Mouse (Mus musculus): ENCODE results near the gene Gm49450. TPM values are rescaled to one million over a fixed set of nuclear protein-coding genes. Genes with fewer than 3 reads are reported as not detected.
"Not testable (repeated sequence)": the region's sequence is repeated elsewhere in the genome, so short reads cannot be mapped to it uniquely, and the experiment has no call there.

Gene Gm49450
- polyA plus RNA-seq, 1 experiment from 2014 or later, result not detected

GRCm38 (mm10) chr15:98927566-98927965 is 25.8 kb downstream of the Gm49450 start:
- H3K27ac ChIP-seq, result no peak overlapping the region
- ATAC-seq (ENCODE audit: low FRiP score), result no peak
- H3K27me3 ChIP-seq, result no peaks in the 10 kb centered on the region
- H3K9ac ChIP-seq, result no peak overlapping the region
- H3K9me3 ChIP-seq (replicated peaks), result no peaks in the 10 kb centered on the region
- H3K4me1 ChIP-seq, result peaks cover 7% of the 10 kb centered on the region; the same call in 1 of the 2 replicates
- WGBS, result 84% methylated on average over 5 of the region's 5 CpGs
- no peak overlapping the region for H3K4me3 ChIP-seq
- no peak overlapping the region for H3K4me2 ChIP-seq (replicated peaks)
- peaks cover 8% of the 10 kb centered on the region; the same call in 1 of the 2 replicates for H3K36me3 ChIP-seq

- no peaks in the 10 kb centered on the region for H3K27me3 ChIP-seq
- ATAC-seq (ENCODE audit: low FRiP score), result no peak
- H3K9ac ChIP-seq, result no peak overlapping the region
- no peak overlapping the region for H3K4me2 ChIP-seq (replicated peaks)
- no peak overlapping the region for H3K4me3 ChIP-seq
- no peaks in the 10 kb centered on the region for H3K9me3 ChIP-seq (replicated peaks)
- H3K27ac ChIP-seq, result no peak overlapping the region
- peaks cover 4% of the 10 kb centered on the region; the same call in 1 of the 2 replicates for H3K4me1 ChIP-seq
- WGBS, result 76% methylated on average over 3 of the region's 3 CpGs
- H3K36me3 ChIP-seq, result no peaks in the 10 kb centered on the region
Observed at GRCm38 (mm10) chr15:98924682-98925081, 28.7 kb downstream of the Gm49450 start.

GRCm38 (mm10) chr15:98923031-98923537 is 30.3 kb downstream of the Gm49450 start:
- Histone ChIP-seq H3K27me3 (no peaks in the 10 kb centered on the region), H3K4me2 (replicated peaks) (no peak overlapping the region), H3K9ac (no peak overlapping the region), H3K4me3 (no peak overlapping the region), H3K36me3 (no peaks in the 10 kb centered on the region), H3K27ac (no peak overlapping the region), H3K9me3 (replicated peaks) (no peaks in the 10 kb centered on the region), H3K4me1 (0 out of 2 replicates have a peak, but pooled peaks cover 5% of the 10 kb centered on the region)
- ATAC-seq (ENCODE audit: low FRiP score), result no peak
- 92% methylated on average over 2 of the region's 2 CpGs for WGBS

GRCm38 (mm10) chr15:98922581-98922980 is 30.8 kb downstream of the Gm49450 start:
- no peak overlapping the region for H3K27ac ChIP-seq
- H3K27me3 ChIP-seq, result no peaks in the 10 kb centered on the region
- 0 out of 2 replicates have a peak, but pooled peaks cover 5% of the 10 kb centered on the region for H3K4me1 ChIP-seq
- no peak overlapping the region for H3K4me2 ChIP-seq (replicated peaks)
- no peaks in the 10 kb centered on the region for H3K9me3 ChIP-seq (replicated peaks)
- H3K9ac ChIP-seq, result no peak overlapping the region
- H3K36me3 ChIP-seq, result no peaks in the 10 kb centered on the region
- no peak overlapping the region for H3K4me3 ChIP-seq
- ATAC-seq (ENCODE audit: low FRiP score), result no peak
- WGBS, result 59% methylated on average over 3 of the region's 3 CpGs

- Histone ChIP-seq H3K27ac (no peak overlapping the region), H3K4me2 (replicated peaks) (no peak overlapping the region), H3K9me3 (replicated peaks) (no peaks in the 10 kb centered on the region), H3K9ac (no peak overlapping the region), H3K4me1 (peaks cover 9% of the 10 kb centered on the region), H3K27me3 (no peaks in the 10 kb centered on the region), H3K4me3 (no peak overlapping the region), H3K36me3 (no peaks in the 10 kb centered on the region)
- ATAC-seq (ENCODE audit: low FRiP score), result no peak
- WGBS, result 85% methylated on average over 5 of the region's 5 CpGs
Observed at GRCm38 (mm10) chr15:98921510-98921909, 31.8 kb downstream of the Gm49450 start.

GRCm38 (mm10) chr15:98918499-98918895 is 34.9 kb downstream of the Gm49450 start:
- not testable (repeated sequence) for ATAC-seq (ENCODE audit: low FRiP score); H3K27me3 ChIP-seq; H3K9me3 ChIP-seq (replicated peaks)
- Histone ChIP-seq H3K27ac (peak overlapping the region; percentile 96), H3K4me3 (peak overlapping the region; percentile 92), H3K9ac (peak overlapping the region; percentile 84; the same call in 1 of the 2 replicates), H3K36me3 (peaks cover 15% of the 10 kb centered on the region), H3K4me1 (peaks cover 27% of the 10 kb centered on the region), H3K4me2 (replicated peaks) (peak overlapping the region; percentile 87)
- WGBS, result 32% methylated on average over 8 of the region's 8 CpGs

- Histone ChIP-seq H3K9me3 (replicated peaks) (no peaks in the 10 kb centered on the region), H3K9ac (peak within 1 kb of the TSS; percentile 84), H3K4me3 (peak within 1 kb of the TSS; percentile 92), H3K27ac (peak within 1 kb of the TSS; percentile 96), H3K4me2 (replicated peaks) (peak within 1 kb of the TSS; percentile 87), H3K27me3 (no peaks in the 10 kb centered on the region), H3K4me1 (peaks cover 27% of the 10 kb centered on the region), H3K36me3 (peaks cover 22% of the 10 kb centered on the region)
- peak; percentile 99 for ATAC-seq (ENCODE audit: low FRiP score)
- WGBS, result under 1% methylated on average over 81 of the region's 82 CpGs
Observed at GRCm38 (mm10) chr15:98917538-98918498, 35.5 kb downstream of the Gm49450 start, which contains the start of gene Lmbr1l. TSS of gene Lmbr1l (minus strand) at chr15:98918231.

GRCm38 (mm10) chr15:98917091-98917490 is 36.3 kb downstream of the Gm49450 start:
- under 1% methylated on average over 14 of the region's 14 CpGs for WGBS
- H3K27me3 ChIP-seq, result no peaks in the 10 kb centered on the region
- H3K4me1 ChIP-seq, result peaks cover 27% of the 10 kb centered on the region
- H3K9me3 ChIP-seq (replicated peaks), result no peaks in the 10 kb centered on the region
- H3K36me3 ChIP-seq, result peaks cover 29% of the 10 kb centered on the region
- H3K9ac ChIP-seq, result peak overlapping the region; percentile 84
- peak overlapping the region; percentile 96 for H3K27ac ChIP-seq
- ATAC-seq (ENCODE audit: low FRiP score), result no peak
- peak overlapping the region; percentile 87 for H3K4me2 ChIP-seq (replicated peaks)
- H3K4me3 ChIP-seq, result peak overlapping the region; percentile 92

GRCm38 (mm10) chr15:98916016-98916415 is 37.3 kb downstream of the Gm49450 start:
- Histone ChIP-seq H3K4me2 (replicated peaks) (peak overlapping the region; percentile 87), H3K9ac (peak overlapping the region; percentile 84), H3K4me3 (peak overlapping the region; percentile 92), H3K27me3 (no peaks in the 10 kb centered on the region), H3K27ac (no peak overlapping the region), H3K9me3 (replicated peaks) (no peaks in the 10 kb centered on the region), H3K4me1 (peaks cover 27% of the 10 kb centered on the region), H3K36me3 (peaks cover 40% of the 10 kb centered on the region)
- WGBS, result 88% methylated on average over 4 of the region's 4 CpGs
- ATAC-seq (ENCODE audit: low FRiP score), result no peak

- no peak for ATAC-seq (ENCODE audit: low FRiP score)
- Histone ChIP-seq H3K9ac (no peak overlapping the region), H3K4me2 (replicated peaks) (no peak overlapping the region), H3K27me3 (no peaks in the 10 kb centered on the region), H3K4me3 (no peak overlapping the region), H3K36me3 (peaks cover 51% of the 10 kb centered on the region), H3K4me1 (peaks cover 27% of the 10 kb centered on the region), H3K9me3 (replicated peaks) (no peaks in the 10 kb centered on the region), H3K27ac (no peak overlapping the region)
- 91% methylated on average over 6 of the region's 6 CpGs for WGBS
Observed at GRCm38 (mm10) chr15:98914903-98915302, 38.4 kb downstream of the Gm49450 start.

GRCm38 (mm10) chr15:98904692-98905091 is 48.7 kb downstream of the Gm49450 start:
- Histone ChIP-seq H3K27ac (no peak overlapping the region), H3K27me3 (peaks cover 10% of the 10 kb centered on the region), H3K4me1 (no peaks in the 10 kb centered on the region), H3K4me3 (no peak overlapping the region), H3K9ac (0 out of 2 replicates have a peak overlapping the region, but pooled peaks have one; percentile 10), H3K9me3 (replicated peaks) (no peaks in the 10 kb centered on the region), H3K36me3 (peaks cover 68% of the 10 kb centered on the region), H3K4me2 (replicated peaks) (no peak overlapping the region)
- WGBS, result 26% methylated on average over 10 of the region's 10 CpGs
- no peak for ATAC-seq (ENCODE audit: low FRiP score)

- Histone ChIP-seq H3K4me1 (peaks cover 11% of the 10 kb centered on the region), H3K4me3 (no peak overlapping the region), H3K9me3 (replicated peaks) (no peaks in the 10 kb centered on the region), H3K27ac (no peak overlapping the region), H3K27me3 (peaks cover 30% of the 10 kb centered on the region), H3K36me3 (peaks cover 47% of the 10 kb centered on the region), H3K4me2 (replicated peaks) (no peak overlapping the region), H3K9ac (no peak overlapping the region)
- 83% methylated on average over 2 of the region's 2 CpGs for WGBS
- ATAC-seq (ENCODE audit: low FRiP score), result no peak
Observed at GRCm38 (mm10) chr15:98902600-98902999, 50.8 kb downstream of the Gm49450 start.
